Mouse (Mus musculus) liver, adult 2 months (tissue): Measurements from ENCODE around the gene Adh5. TPM values are rescaled to one million over a fixed set of nuclear protein-coding genes. Genes with fewer than 3 reads are reported as not detected.

Experiments
- DNase-seq: peaks from one replicate; pipeline ENCODE4 v3.0.0-alpha.2; 2011; ENCODE audit warnings: low read depth, low spot score; ENCODE audit errors: extremely low read depth
- H3K27ac ChIP-seq: fragments of 200-500 bp; replicated peaks from 2 replicates; pipeline ENCODE4 v1.5.1; 2012; ENCODE audit warnings: low read depth, mild to moderate bottlenecking, control low read depth, inconsistent platforms, low read length; ENCODE audit not compliant: insufficient read depth
- H3K27me3 ChIP-seq: fragments of 200-500 bp; 2 replicates; pipeline ENCODE4 v1.6.1; 2012; ENCODE audit warnings: mild to moderate bottlenecking, moderate library complexity, low read length, inconsistent platforms; ENCODE audit not compliant: control insufficient read depth, insufficient read depth
- H3K36me3 ChIP-seq: fragments of 200-500 bp; 2 replicates; pipeline ENCODE4 v1.6.1; 2012; ENCODE audit warnings: low read length, inconsistent platforms; ENCODE audit not compliant: control insufficient read depth, insufficient read depth
- H3K4me1 ChIP-seq: fragments of 200-500 bp; 2 replicates; pipeline ENCODE4 v1.6.1; 2011; ENCODE audit warnings: low read length; ENCODE audit not compliant: control insufficient read depth, insufficient read depth
- H3K4me3 ChIP-seq: fragments of 200-500 bp; 2 replicates; pipeline ENCODE4 v1.5.1; 2011; ENCODE audit warnings: low read depth, mild to moderate bottlenecking, control low read depth, low read length, moderate library complexity; ENCODE audit not compliant: insufficient read depth
- H3K79me2 ChIP-seq: fragments of 200-500 bp; 2 replicates; pipeline ENCODE4 v1.6.1; 2012; ENCODE audit warnings: inconsistent platforms, mild to moderate bottlenecking, low read length, moderate library complexity; ENCODE audit not compliant: control insufficient read depth, insufficient read depth
- H3K9ac ChIP-seq: fragments of 200-500 bp; 2 replicates; pipeline ENCODE4 v1.6.1; 2012; ENCODE audit warnings: low read depth, mild to moderate bottlenecking, control low read depth, inconsistent platforms, low read length
- CTCF ChIP-seq: fragments of 200-500 bp; IDR thresholded peaks from 2 replicates; pipeline ENCODE4 v1.5.1; 2011; ENCODE audit warnings: low read depth, low read length, control low read depth
- POLR2A ChIP-seq: fragments of 200-500 bp; IDR thresholded peaks from 2 replicates; pipeline ENCODE4 v1.6.1; 2011; ENCODE audit warnings: low read length, control low read depth; ENCODE audit not compliant: insufficient read depth; ENCODE audit errors: extremely low read depth
- WGBS: fragments of 180-500 bp; shearing (Covaris S2); methylation state at CpG from one replicate; pipeline ENCODE4 v1.1.7; 2018; 5-methylcytosine and 5-hydroxymethylcytosine counted together
- polyA plus RNA-seq: library from polyadenylated mRNA; depleted of rRNA; stranded (reverse); fragments of >200 nt; gene quantifications from 2 replicates; pipeline ENCODE4 v1.2.3, GENCODE M21; 2012; rRNA removed
- total RNA-seq: library from RNA; depleted of rRNA; stranded (reverse); fragments of >200 nt; gene quantifications from 2 replicates; pipeline ENCODE4 v1.2.3, GENCODE M21; 2014; rRNA removed

The Adh5 gene
- total and polyA plus RNA-seq, 2 experiments = 144 to 567 TPM

DNA sequence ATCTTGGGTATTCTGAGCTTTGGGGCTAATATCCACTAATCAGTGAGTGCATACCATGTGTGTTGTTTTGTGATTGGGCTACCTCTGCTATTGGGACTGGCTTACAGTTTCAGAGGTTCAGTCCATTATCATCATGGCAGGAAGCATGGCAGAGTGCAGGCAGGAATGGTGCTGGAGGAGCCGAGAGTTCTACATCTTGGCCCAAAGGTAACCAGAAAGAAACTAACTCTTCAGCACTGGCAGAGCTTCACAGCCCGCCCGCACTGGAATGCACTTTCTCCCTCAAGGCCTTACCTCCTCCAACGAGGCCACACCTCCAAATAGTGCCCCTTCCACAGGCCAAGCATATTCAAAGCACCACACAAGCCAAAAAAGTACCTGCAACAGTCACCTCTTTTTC, 55.8 kb downstream of the Adh5 start:
- H3K27me3 ChIP-seq = no peaks in the 10 kb centered on the region
- 87% methylated on average over 4 of the region's 4 CpGs for WGBS
- H3K36me3 ChIP-seq = no peaks in the 10 kb centered on the region
- no peak overlapping the region for H3K4me3 ChIP-seq
- H3K79me2 ChIP-seq = no peaks in the 10 kb centered on the region
- TF ChIP-seq CTCF = no peak
- no peak for TF ChIP-seq POLR2A
- H3K4me1 ChIP-seq = no peaks in the 10 kb centered on the region
- no peak overlapping the region for H3K9ac ChIP-seq
- H3K27ac ChIP-seq = no peak overlapping the region
- no peak for DNase-seq

DNA sequence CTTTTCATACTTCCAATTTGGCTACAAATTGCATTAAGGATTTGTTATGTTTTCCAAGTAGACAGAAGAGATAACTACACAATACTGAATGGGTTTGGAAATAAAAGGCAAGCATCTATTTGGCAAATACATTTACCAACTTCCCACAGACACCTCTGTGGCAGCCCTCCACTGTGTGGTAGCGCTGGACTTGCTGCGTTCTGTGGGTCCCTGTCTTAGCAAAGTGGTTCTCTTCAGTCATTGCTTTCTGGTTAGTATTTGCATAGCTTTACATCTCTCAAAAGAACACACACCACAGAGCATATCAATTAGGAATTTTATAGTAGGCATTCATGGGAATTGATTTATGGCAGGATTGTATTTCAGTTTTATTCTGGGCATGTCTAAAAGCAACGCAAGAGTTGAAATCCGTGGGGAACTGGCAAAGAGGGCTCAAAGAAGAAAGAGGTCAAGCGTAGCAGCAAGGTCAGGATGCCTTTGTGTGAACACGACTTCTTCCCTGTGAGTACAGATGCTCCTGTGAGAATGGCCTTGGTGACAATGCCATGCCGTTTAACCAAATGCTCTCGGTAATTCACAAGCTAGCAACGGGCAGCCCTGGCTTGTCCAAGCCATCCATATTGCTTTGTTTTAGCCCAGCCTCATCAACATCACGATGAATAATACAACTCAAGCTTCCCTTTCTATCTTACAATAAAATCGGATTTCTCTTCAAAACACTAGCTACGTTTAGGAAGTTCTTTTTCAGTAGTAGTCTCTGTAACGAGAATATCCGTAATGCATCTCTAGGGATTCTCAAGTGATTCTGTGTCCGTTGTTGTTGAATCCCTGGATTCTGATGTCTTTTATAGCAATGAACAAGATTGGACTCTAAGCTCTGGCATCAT, 57.2 kb downstream of the Adh5 start:
- no peak for DNase-seq
- TF ChIP-seq POLR2A (no peak), CTCF (no peak)
- Histone ChIP-seq H3K27me3 (no peaks in the 10 kb centered on the region), H3K4me1 (no peaks in the 10 kb centered on the region), H3K36me3 (no peaks in the 10 kb centered on the region), H3K27ac (no peak overlapping the region), H3K9ac (no peak overlapping the region), H3K79me2 (no peaks in the 10 kb centered on the region), H3K4me3 (no peak overlapping the region)
- WGBS = 84% methylated on average over 15 of the region's 15 CpGs

- no peak for DNase-seq
- no peak for TF ChIP-seq POLR2A
- no peak for TF ChIP-seq CTCF
- no peaks in the 10 kb centered on the region for H3K36me3 ChIP-seq
- H3K79me2 ChIP-seq = no peaks in the 10 kb centered on the region
- H3K27ac ChIP-seq = no peak overlapping the region
- no peak overlapping the region for H3K4me3 ChIP-seq
- no peaks in the 10 kb centered on the region for H3K4me1 ChIP-seq
- no peak overlapping the region for H3K9ac ChIP-seq
- WGBS = 92% methylated on average over 11 of the region's 11 CpGs
- no peaks in the 10 kb centered on the region for H3K27me3 ChIP-seq
Observed at GRCm38 (mm10) chr3:138503754-138504153, 60.9 kb downstream of the Adh5 start.

Other genes with a start within 250 kb of the Adh5 start
- gene 4930579F01Rik, start 249.3 kb upstream of the Adh5 start, total RNA-seq = not detected in 2 replicates
- gene 4930579F01Rik, start 249.3 kb upstream of the Adh5 start, polyA plus RNA-seq = not detected in 2 replicates
- 1.2 and 1.5 TPM in 2 replicates for gene Adh7, start 225.3 kb upstream of the Adh5 start, total RNA-seq
- 0.40 and 1.7 TPM in 2 replicates for gene Adh7, start 225.3 kb upstream of the Adh5 start, polyA plus RNA-seq
- gene Adh1, start 182.1 kb upstream of the Adh5 start, total RNA-seq = 2,711 and 3,373 TPM in 2 replicates
- 3,177 and 3,191 TPM in 2 replicates for gene Adh1, start 182.1 kb upstream of the Adh5 start, polyA plus RNA-seq
- not detected in 2 replicates for gene Adh6a, start 129.8 kb upstream of the Adh5 start, total RNA-seq
- not detected in 2 replicates for gene Adh6a, start 129.8 kb upstream of the Adh5 start, polyA plus RNA-seq
- gene Adh6b, start 101.3 kb upstream of the Adh5 start, total RNA-seq = 0.07 TPM in 1 of 2 replicates, not detected in the other
- gene Adh6b, start 101.3 kb upstream of the Adh5 start, polyA plus RNA-seq = 0.06 TPM in 2 replicates
- 198 and 305 TPM in 2 replicates for gene Adh4, start 27.6 kb upstream of the Adh5 start, total RNA-seq
- gene Adh4, start 27.6 kb upstream of the Adh5 start, polyA plus RNA-seq = 74.6 and 79.5 TPM in 2 replicates
- 31.4 and 32.5 TPM in 2 replicates for gene Metap1, start 46.4 kb downstream of the Adh5 start, total RNA-seq
- gene Metap1, start 46.4 kb downstream of the Adh5 start, polyA plus RNA-seq = 11.7 and 12.5 TPM in 2 replicates
- gene Eif4e, start 83.1 kb downstream of the Adh5 start, total RNA-seq = 16.4 and 18.2 TPM in 2 replicates
- 10.1 and 12.8 TPM in 2 replicates for gene Eif4e, start 83.1 kb downstream of the Adh5 start, polyA plus RNA-seq